Mouse (Mus musculus) embryonic fibroblast, embryonic 13.5 days (primary cell): ENCODE measurements at regions not wholly inside any gene's neighbourhood (a gene's known extent, or its start where the extent isn't known, plus 50 kb on each side); places are given as distances from the start of the nearest gene placed in this dataset.

Experiments
- CTCF ChIP-seq: IDR thresholded peaks from 2 replicates; pipeline ENCODE4 v1.5.1; 2011; ENCODE audit warnings: mild to moderate bottlenecking, control low read depth, low read length, moderate library complexity, borderline replicate concordance; ENCODE audit not compliant: insufficient read depth
- POLR2A ChIP-seq: IDR thresholded peaks from 2 replicates; pipeline ENCODE4 v1.6.1; 2011; ENCODE audit warnings: low read depth, mild to moderate bottlenecking, control low read depth, low read length, moderate library complexity

DNA sequence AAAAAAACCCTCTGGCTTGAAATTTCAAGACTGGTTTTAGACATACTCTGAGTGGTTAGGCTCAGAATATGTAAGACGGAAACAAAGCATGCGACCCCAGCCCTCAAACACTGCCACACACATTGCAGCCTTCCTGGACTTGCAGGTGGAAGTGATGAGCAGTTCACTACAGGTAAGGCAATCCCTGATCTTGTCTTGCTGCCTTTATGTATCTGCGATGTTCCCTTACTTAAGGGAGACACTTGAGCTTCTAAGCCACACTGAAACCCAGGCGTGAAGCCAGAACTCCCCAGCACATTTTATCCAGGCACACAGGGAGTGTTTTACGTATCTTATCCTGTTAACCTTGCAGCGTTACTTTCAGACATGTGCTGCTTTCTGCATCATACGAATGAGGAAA, 342.9 kb downstream of the Rnf144a start:
- TF ChIP-seq CTCF (no peak), POLR2A (no peak)
